Mouse (Mus musculus): ENCODE results near the gene Galns. TPM values are rescaled to one million over a fixed set of nuclear protein-coding genes. Genes with fewer than 3 reads are reported as not detected.

Galns gene
- polyA plus RNA-seq, 1 experiment from 2014 or later: 4.6 TPM

DNA sequence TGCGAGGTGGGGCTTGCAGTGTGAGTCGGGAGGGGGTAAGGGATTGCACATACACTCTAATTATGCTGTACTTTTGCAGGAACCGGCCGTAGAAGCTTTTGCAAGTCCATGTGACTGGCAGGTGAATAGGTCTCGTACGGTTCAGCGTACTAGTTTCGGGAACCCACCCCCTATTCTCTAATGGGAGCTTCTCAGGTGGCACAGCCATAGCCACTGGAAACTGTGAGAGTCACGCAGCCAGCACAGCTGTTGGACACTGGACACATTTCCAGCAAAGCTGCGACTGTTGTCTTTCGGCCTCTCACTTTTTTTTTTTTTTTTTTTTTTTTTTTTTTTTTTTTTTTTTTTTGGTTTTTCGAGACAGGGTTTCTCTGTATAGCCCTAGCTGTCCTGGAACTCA is 4.5 kb downstream of the Galns start:
- Histone ChIP-seq H3K4me3 (replicated peaks; ENCODE audit: low read length) (no peak overlapping the region), H3K36me3 (ENCODE audit: control insufficient read depth, insufficient read depth) (no peaks in the 10 kb centered on the region), H3K9ac (replicated peaks; ENCODE audit: low read depth, low read length) (no peak overlapping the region), H3K27ac (ENCODE audit: low read length) (no peak overlapping the region), H3K4me2 (ENCODE audit: low read length) (no peak overlapping the region), H3K27me3 (replicated peaks; ENCODE audit: control insufficient read depth, insufficient read depth, low read length) (no peaks in the 10 kb centered on the region), H3K4me1 (replicated peaks; ENCODE audit: control insufficient read depth, insufficient read depth, low read length) (peaks cover 8% of the 10 kb centered on the region), H3K9me3 (ENCODE audit: control insufficient read depth, low read length) (no peaks in the 10 kb centered on the region)
- WGBS: 77% methylated on average over 11 of the region's 12 CpGs
- ATAC-seq: no peak

DNA sequence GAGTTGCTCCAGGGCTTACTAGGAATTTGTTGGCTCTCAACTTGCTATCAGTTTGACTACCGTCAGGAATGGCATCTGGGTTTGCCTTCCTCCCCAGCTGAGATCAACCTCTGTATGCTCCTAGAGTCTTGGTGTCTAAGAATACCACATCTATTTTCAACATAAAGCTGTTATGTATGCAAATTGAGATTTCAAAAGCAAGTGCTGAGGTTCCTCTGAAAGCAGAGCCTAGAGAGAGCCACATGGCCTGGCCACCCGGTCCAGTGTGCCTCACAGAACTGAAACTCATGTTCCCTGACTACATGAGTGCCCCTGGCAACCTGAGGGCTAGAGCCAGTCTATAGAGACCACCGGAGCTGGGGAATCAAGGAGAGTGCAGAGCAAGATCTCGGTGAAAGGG is 5.9 kb downstream of the Galns start:
- Histone ChIP-seq H3K27ac (ENCODE audit: low read length) (no peak overlapping the region), H3K4me2 (ENCODE audit: low read length) (no peak overlapping the region), H3K9ac (replicated peaks; ENCODE audit: low read depth, low read length) (no peak overlapping the region), H3K27me3 (replicated peaks; ENCODE audit: control insufficient read depth, insufficient read depth, low read length) (no peaks in the 10 kb centered on the region), H3K4me3 (replicated peaks; ENCODE audit: low read length) (no peak overlapping the region), H3K36me3 (ENCODE audit: control insufficient read depth, insufficient read depth) (no peaks in the 10 kb centered on the region), H3K4me1 (replicated peaks; ENCODE audit: control insufficient read depth, insufficient read depth, low read length) (peaks cover 1% of the 10 kb centered on the region), H3K9me3 (ENCODE audit: control insufficient read depth, low read length) (no peaks in the 10 kb centered on the region)
- WGBS: 77% methylated on average over 4 of the region's 4 CpGs
- ATAC-seq: no peak

DNA sequence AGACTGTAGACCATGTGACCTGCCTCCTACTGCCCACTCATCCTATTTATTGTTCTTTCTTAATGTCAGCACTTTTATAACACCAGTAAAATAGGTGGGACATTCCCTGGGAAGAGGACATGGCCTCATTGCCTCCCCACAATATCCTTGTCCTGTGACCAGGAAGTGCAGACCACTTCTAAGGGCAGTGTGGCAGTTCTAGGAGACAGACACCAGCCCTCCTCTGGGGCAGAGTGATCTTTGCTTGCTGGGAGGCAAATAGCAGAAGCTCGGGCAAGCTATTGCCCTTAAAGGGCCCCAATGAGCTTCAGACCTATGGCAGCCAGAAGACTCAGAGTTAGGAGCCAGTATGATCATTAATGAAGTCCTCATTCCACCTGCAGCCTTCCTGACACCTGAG is 6.6 kb downstream of the Galns start:
- no peaks in the 10 kb centered on the region for H3K4me1 ChIP-seq (replicated peaks; ENCODE audit: control insufficient read depth, insufficient read depth, low read length)
- H3K27ac ChIP-seq (ENCODE audit: low read length): no peak overlapping the region
- WGBS: 89% methylated on average over 1 of the region's 1 CpGs

DNA sequence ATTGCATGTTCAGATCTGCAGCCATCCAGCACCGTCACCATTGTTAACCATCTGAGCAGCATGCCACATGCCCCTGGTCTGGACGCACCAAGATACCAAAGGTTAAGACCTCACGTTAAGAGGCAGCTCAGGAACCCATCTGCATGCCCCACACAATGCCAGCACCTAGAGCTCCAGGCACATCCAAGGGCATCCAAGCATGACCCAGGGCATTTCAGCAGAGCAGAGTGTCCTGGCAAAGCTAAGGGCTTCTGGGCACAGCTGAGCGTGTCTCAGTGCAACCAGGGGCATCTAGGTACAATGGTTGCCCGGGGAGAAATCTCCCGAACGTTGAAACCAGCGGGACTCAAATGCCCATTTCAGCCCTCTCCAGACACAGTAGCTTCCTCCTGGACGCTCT is 10.6 kb downstream of the Galns start:
- no peak for ATAC-seq
- H3K27me3 ChIP-seq (replicated peaks; ENCODE audit: control insufficient read depth, insufficient read depth, low read length): no peaks in the 10 kb centered on the region
- WGBS: 91% methylated on average over 9 of the region's 9 CpGs
- H3K4me1 ChIP-seq (replicated peaks; ENCODE audit: control insufficient read depth, insufficient read depth, low read length): no peaks in the 10 kb centered on the region
- no peak overlapping the region for H3K27ac ChIP-seq (ENCODE audit: low read length)
- no peak overlapping the region for H3K4me3 ChIP-seq (replicated peaks; ENCODE audit: low read length)
- no peak overlapping the region for H3K9ac ChIP-seq (replicated peaks; ENCODE audit: low read depth, low read length)
- H3K9me3 ChIP-seq (ENCODE audit: control insufficient read depth, low read length): no peaks in the 10 kb centered on the region
- no peaks in the 10 kb centered on the region for H3K36me3 ChIP-seq (ENCODE audit: control insufficient read depth, insufficient read depth)
- H3K4me2 ChIP-seq (ENCODE audit: low read length): no peak overlapping the region

More for the DNA sequence above, 6.6 kb downstream of the Galns start:
- Histone ChIP-seq H3K9me3 (ENCODE audit: control insufficient read depth, low read length) (no peaks in the 10 kb centered on the region), H3K27me3 (replicated peaks; ENCODE audit: control insufficient read depth, insufficient read depth, low read length) (no peaks in the 10 kb centered on the region), H3K9ac (replicated peaks; ENCODE audit: low read depth, low read length) (no peak overlapping the region), H3K36me3 (ENCODE audit: control insufficient read depth, insufficient read depth) (no peaks in the 10 kb centered on the region), H3K4me3 (replicated peaks; ENCODE audit: low read length) (no peak overlapping the region), H3K4me2 (ENCODE audit: low read length) (no peak overlapping the region)
- ATAC-seq: no peak

DNA sequence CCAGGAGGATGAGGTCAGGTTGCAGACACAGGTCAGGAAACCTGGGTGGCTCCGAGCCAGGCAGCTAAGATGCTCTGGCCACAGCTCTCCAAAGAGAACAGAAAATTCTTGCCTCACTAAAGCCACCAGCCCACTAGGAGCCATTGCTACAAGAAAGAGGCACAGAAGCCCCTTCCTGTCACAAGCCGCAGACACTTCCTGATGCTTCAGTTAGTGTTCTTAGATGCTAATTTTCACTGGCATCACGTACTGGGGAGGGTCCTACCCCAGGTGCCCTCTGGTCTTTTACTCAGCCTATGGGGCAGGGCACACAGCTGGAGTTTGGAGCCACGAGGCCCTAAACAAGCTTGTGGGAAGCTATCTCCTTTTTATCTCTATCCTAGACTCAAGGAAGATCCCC is 15.2 kb downstream of the Galns start:
- no peak overlapping the region for H3K4me3 ChIP-seq (replicated peaks; ENCODE audit: low read length)
- 57% methylated on average over 4 of the region's 4 CpGs for WGBS
- no peak for ATAC-seq
- H3K4me2 ChIP-seq (ENCODE audit: low read length): no peak overlapping the region
- no peak overlapping the region for H3K9ac ChIP-seq (replicated peaks; ENCODE audit: low read depth, low read length)
- no peak overlapping the region for H3K27ac ChIP-seq (ENCODE audit: low read length)
- H3K27me3 ChIP-seq (replicated peaks; ENCODE audit: control insufficient read depth, insufficient read depth, low read length): no peaks in the 10 kb centered on the region
- H3K4me1 ChIP-seq (replicated peaks; ENCODE audit: control insufficient read depth, insufficient read depth, low read length): no peaks in the 10 kb centered on the region
- H3K9me3 ChIP-seq (ENCODE audit: control insufficient read depth, low read length): no peaks in the 10 kb centered on the region
- H3K36me3 ChIP-seq (ENCODE audit: control insufficient read depth, insufficient read depth): no peaks in the 10 kb centered on the region

DNA sequence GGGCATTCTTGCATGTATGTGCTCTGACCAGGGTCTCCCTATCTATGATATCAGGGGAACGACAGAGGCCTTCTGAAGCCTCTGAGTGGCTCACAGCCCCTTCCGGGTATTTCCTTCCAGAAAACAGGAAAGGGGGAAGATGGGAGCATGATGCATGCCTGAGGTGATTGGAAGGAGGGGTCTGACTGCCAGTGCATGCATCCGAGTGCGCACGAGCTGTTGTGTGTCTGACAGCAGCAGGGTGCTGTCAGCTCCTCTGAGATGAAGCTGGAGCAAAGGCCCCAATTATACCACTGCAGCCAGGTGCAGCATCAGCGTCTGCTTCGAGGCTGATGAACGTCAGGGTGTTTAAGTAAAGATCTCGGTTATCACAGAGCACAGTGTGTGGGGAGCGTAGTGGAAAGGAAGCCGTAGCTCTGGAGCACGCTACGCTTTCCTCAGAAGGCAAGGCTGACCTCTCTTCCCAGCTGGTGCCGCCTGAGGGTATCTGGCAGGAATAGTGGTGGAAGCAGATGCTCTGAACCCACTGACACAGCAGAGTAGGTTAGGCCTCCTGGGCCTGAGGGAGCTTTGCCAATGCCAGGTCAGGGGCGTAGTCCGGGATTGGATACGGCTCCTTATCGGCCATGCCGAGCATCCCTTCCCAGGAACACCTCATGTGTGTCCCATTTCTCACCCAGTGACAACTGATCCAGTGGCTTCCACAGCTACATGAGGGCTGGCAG is 17.3 kb downstream of the Galns start:
- no peaks in the 10 kb centered on the region for H3K27me3 ChIP-seq (replicated peaks; ENCODE audit: control insufficient read depth, insufficient read depth, low read length)
- H3K9ac ChIP-seq (replicated peaks; ENCODE audit: low read depth, low read length): no peak overlapping the region
- H3K27ac ChIP-seq (ENCODE audit: low read length): peak overlapping the region; percentile 6
- no peak overlapping the region for H3K4me3 ChIP-seq (replicated peaks; ENCODE audit: low read length)
- 75% methylated on average over 19 of the region's 19 CpGs for WGBS
- no peaks in the 10 kb centered on the region for H3K9me3 ChIP-seq (ENCODE audit: control insufficient read depth, low read length)
- H3K36me3 ChIP-seq (ENCODE audit: control insufficient read depth, insufficient read depth): no peaks in the 10 kb centered on the region
- H3K4me1 ChIP-seq (replicated peaks; ENCODE audit: control insufficient read depth, insufficient read depth, low read length): no peaks in the 10 kb centered on the region
- H3K4me2 ChIP-seq (ENCODE audit: low read length): no peak overlapping the region
- peak; percentile 36; the same call in 1 of the 2 replicates for ATAC-seq

DNA sequence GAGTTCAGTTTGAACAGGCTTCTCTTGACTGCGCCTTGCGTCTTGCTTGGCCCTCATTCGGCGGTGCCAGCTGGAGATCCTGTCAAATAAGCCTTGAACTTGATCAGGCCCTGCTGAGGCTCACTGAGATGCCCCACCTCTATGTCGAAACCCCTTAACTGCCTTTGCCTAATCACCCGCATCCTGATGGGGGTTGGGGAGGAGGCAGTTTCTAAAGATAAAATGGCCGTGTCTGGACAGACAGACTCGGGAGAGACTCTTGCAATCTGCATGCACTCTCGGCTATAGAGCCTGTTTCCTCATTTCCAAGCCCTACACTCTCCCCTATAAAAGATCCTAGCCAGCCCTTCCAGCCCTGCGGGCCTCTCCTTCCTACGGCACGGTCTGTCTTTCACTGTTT is 18.0 kb downstream of the Galns start:
- H3K27me3 ChIP-seq (replicated peaks; ENCODE audit: control insufficient read depth, insufficient read depth, low read length): no peaks in the 10 kb centered on the region
- ATAC-seq: no peak
- WGBS: 78% methylated on average over 12 of the region's 12 CpGs
- H3K36me3 ChIP-seq (ENCODE audit: control insufficient read depth, insufficient read depth): no peaks in the 10 kb centered on the region
- H3K9ac ChIP-seq (replicated peaks; ENCODE audit: low read depth, low read length): no peak overlapping the region
- H3K4me3 ChIP-seq (replicated peaks; ENCODE audit: low read length): no peak overlapping the region
- no peak overlapping the region for H3K27ac ChIP-seq (ENCODE audit: low read length)
- H3K4me1 ChIP-seq (replicated peaks; ENCODE audit: control insufficient read depth, insufficient read depth, low read length): no peaks in the 10 kb centered on the region
- H3K9me3 ChIP-seq (ENCODE audit: control insufficient read depth, low read length): no peaks in the 10 kb centered on the region
- H3K4me2 ChIP-seq (ENCODE audit: low read length): no peak overlapping the region

DNA sequence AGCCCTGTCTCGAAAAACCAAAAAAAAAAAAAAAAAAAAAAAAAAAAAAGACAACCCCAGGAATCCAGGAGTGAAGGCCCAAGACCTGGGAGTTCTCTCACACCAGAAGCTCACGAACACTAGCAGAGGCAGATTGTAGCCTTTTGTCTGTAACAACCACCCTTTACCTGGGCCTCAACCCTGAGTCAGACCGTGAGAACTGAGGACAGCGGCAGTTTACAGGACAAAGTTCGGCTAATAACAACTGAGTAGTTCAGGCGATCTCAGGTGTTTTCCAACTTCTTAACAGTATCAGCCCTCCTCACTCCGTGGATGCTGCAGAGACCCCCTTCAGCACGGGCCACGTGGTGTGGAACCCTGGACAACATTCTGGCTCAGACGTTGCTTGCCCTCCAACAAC is 24.5 kb downstream of the Galns start:
- no peak for ATAC-seq
- Histone ChIP-seq H3K4me3 (replicated peaks; ENCODE audit: low read length) (no peak overlapping the region), H3K27me3 (replicated peaks; ENCODE audit: control insufficient read depth, insufficient read depth, low read length) (no peaks in the 10 kb centered on the region), H3K27ac (ENCODE audit: low read length) (no peak overlapping the region), H3K4me2 (ENCODE audit: low read length) (no peak overlapping the region), H3K36me3 (ENCODE audit: control insufficient read depth, insufficient read depth) (no peaks in the 10 kb centered on the region), H3K9ac (replicated peaks; ENCODE audit: low read depth, low read length) (no peak overlapping the region), H3K9me3 (ENCODE audit: control insufficient read depth, low read length) (no peaks in the 10 kb centered on the region), H3K4me1 (replicated peaks; ENCODE audit: control insufficient read depth, insufficient read depth, low read length) (peaks cover 7% of the 10 kb centered on the region)
- WGBS: 81% methylated on average over 10 of the region's 10 CpGs

DNA sequence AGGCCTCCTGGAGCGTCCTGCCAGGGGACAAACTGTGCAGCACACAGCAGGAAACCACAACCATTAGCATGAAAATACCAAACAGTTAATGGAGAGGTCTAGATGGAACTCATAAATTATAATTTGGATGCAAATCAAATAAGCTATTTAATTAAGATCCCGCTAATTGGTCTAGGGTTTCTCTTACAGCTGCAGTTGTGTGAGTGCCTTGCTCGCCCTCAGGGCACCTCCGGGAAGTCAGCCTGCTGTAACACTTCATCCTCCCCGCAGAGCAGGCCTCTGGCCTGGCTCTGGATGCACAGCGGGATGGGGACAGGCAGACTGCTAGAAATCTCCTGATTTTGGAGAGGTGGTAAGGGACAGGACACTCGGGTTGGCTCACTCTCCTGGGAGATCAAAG is 25.1 kb downstream of the Galns start:
- H3K4me1 ChIP-seq (replicated peaks; ENCODE audit: control insufficient read depth, insufficient read depth, low read length): peaks cover 7% of the 10 kb centered on the region
- no peak overlapping the region for H3K4me2 ChIP-seq (ENCODE audit: low read length)
- no peaks in the 10 kb centered on the region for H3K36me3 ChIP-seq (ENCODE audit: control insufficient read depth, insufficient read depth)
- 25% methylated on average over 7 of the region's 7 CpGs for WGBS
- no peaks in the 10 kb centered on the region for H3K9me3 ChIP-seq (ENCODE audit: control insufficient read depth, low read length)
- peak; percentile 57; the same call in 1 of the 2 replicates for ATAC-seq
- no peak overlapping the region for H3K4me3 ChIP-seq (replicated peaks; ENCODE audit: low read length)
- no peak overlapping the region for H3K27ac ChIP-seq (ENCODE audit: low read length)
- H3K27me3 ChIP-seq (replicated peaks; ENCODE audit: control insufficient read depth, insufficient read depth, low read length): no peaks in the 10 kb centered on the region
- no peak overlapping the region for H3K9ac ChIP-seq (replicated peaks; ENCODE audit: low read depth, low read length)

DNA sequence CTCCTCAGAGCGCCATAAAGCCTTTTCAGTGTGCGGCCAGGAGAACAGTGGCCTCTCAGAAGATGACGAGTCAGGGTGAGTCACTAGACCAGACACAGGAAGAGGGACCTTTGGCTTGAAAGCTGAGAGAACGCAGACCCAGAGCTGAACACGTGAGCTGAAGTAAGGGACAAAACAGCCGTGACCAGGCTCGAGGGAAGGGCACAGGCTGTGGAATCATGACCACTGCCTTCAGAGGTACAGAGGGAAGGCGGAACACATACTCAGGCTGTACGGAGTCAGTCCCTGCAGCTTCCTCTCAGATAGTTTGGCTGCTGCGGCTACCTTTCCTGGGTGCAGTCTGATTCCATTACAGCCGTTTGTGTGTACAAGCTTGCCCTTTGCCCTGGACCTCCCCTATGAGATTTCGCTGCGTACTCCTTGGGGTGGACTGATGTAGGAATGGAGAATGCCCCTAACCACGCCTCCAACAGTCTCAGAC is 25.8 kb downstream of the Galns start:
- Histone ChIP-seq H3K36me3 (ENCODE audit: control insufficient read depth, insufficient read depth) (no peaks in the 10 kb centered on the region), H3K27ac (ENCODE audit: low read length) (no peak overlapping the region), H3K27me3 (replicated peaks; ENCODE audit: control insufficient read depth, insufficient read depth, low read length) (no peaks in the 10 kb centered on the region), H3K9ac (replicated peaks; ENCODE audit: low read depth, low read length) (no peak overlapping the region), H3K4me2 (ENCODE audit: low read length) (no peak overlapping the region), H3K4me1 (replicated peaks; ENCODE audit: control insufficient read depth, insufficient read depth, low read length) (peaks cover 7% of the 10 kb centered on the region), H3K4me3 (replicated peaks; ENCODE audit: low read length) (no peak overlapping the region), H3K9me3 (ENCODE audit: control insufficient read depth, low read length) (no peaks in the 10 kb centered on the region)
- ATAC-seq: no peak
- WGBS: 81% methylated on average over 14 of the region's 14 CpGs

All from forebrain, embryonic 16.5 days (tissue).